Mouse (Mus musculus) cerebellum, postnatal 25 days (tissue): ENCODE data around the gene Bckdha.

Experiments used
- DNase-seq, 2 experiments: peaks; one replicate each; pipeline ENCODE4 v3.0.0; 2021; ENCODE audit warnings: mixed read lengths in 2 of 2

The Bckdha gene

DNA sequence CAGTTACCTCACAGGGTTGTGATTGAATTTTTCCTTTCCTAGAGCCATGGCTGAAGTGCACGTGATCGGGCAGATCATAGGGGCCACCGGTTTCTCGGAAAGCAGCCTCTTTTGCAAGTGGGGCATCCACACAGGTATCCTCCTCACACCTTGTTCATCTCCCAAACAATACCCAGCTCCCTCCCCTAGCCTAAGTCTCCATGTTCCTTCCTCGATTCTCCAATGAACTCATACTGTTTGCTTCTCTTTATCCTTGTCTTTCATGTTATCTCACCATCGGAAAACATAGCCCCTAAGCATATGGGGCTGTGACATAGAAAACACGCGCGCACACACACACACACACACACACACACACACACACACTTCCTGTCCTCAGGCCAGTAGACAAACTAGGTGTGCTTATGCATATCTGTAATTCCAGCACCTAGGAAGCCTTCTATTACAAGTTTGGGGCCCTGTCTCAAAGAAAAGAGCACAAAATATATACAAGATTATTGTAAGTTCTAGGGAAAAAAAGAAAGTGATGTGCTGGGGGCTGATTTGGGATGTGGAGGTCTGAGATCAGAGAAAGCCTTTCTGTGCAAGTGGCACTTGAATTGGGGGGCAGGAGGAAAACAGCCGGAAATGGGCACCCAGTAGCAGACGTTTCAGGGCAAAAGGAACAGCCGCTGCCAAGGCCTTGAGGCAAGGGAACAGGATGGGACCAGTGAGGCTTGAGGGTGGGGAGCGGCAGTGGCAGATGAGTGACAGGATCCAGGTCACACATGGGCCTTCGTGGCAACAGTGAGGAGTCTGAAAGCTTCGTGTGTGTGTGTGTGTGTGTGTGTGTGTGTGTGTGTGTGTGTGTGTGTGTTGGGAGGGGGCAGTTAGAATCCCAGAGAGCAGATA is 22.8 kb upstream of the Bckdha start:
- DNase-seq = no peak

DNA sequence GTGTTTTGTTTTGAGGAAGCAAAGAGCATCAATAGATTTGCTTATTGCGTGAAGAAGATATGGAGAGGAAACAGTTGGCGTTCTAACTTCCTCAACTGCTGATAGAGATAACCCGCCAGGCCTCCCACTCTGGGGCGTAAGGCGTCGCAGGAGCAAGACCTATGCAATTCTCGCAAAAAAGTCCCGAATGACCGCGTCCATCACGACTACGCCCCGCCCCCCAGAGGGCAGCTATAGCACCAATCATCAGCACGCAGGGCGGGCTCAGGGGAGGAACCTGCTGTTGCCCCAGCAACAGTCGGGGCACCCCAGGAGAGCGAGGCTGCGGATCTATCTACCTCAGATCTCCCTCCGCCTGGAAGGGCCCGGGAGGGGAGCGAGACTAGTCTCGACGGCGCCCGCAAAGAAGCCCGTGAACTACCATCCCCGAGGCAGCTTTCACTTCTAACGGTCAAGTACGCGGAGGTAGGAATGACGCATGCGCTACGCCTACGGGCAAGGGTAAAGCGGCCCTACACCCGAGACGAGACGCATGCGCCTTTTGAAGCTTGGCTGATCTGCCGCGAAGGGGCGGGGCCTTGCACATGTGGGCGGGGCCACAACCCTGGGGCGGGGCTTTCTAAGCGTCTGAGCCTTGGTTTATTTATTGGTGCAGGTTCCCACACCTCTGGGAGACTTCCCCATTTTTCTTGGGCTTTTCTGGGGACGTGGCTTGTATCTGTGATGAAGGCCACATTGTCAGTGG is 21.9 kb upstream of the Bckdha start, which contains the start of gene B9d2:
TSS of gene B9d2 (plus strand) at position 267 of the 745 bp plus-strand sequence.
- peak; percentile 94 to 95 for DNase-seq

DNA sequence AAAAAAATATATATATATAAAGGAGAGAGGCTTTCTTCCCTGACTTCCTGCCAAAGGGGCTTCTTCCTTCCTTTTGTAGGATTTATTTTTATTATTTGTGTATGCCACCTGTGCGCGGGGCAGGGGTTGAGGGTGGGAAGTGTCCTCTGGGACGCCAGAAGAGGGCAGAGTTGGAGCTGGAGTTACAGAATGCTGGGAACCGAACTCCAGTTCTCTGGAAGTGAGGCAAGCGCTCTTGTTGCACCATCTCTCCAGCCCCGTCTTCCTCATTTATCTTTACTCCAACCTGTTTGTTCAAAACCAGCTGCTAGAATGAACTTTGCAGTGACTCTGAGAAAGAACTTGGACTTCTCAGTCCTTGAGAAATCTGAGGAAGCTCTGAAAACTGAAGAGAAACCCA is 21.2 kb upstream of the Bckdha start:
- DNase-seq = no peak

DNA sequence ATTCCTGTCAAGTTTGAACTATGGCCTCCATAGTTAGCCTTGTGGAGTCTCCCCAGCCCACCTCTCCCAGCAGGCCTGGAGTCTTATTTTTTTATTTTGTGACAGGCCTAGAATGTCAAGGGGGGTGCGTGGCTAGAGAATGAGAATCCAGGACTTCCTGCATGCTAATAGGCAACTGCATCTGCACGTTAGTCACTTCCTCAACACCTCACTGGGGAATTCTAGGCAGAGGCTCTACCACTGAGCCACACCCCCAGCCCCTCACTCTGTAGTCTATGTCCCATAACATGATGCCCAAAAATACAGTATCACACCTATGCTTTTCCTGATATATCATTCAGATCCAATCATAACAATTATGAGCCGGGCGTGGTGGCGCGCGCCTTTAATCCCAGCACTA is 18.2 kb upstream of the Bckdha start:
- DNase-seq = no peak

DNA sequence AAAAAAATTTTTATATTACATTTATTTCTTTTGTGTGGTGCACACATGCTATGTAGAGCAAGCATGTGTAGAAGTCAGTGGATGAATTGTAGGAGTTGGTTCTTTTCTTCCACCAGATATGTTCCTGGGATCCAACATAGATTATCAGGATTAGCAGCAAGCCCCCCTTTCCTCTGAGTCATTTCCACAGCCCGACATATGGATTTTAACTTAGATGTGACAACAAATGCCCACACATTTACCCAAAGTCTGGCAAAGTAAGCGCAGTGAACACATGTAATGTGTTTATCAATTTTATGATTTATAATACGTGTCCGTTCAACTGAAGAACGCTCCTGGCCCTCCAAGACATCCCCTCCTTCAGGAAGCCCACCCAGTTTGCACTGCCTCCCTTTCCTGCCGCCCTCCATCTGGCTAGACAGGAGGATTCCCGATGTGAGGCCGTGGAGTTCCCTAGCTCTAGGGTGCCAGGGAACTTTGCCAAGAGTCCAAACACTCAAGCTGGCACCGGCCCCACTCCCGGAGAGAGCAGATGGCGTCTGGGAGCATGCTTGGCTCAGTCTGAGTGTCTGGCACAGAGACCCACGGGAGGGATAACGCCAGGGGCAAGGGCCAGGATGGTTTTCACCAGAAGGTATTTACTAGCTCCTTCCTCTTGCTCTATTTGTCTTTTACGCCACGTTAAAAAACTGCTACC is 17.5 kb upstream of the Bckdha start:
- peak; percentile 100 for DNase-seq

DNA sequence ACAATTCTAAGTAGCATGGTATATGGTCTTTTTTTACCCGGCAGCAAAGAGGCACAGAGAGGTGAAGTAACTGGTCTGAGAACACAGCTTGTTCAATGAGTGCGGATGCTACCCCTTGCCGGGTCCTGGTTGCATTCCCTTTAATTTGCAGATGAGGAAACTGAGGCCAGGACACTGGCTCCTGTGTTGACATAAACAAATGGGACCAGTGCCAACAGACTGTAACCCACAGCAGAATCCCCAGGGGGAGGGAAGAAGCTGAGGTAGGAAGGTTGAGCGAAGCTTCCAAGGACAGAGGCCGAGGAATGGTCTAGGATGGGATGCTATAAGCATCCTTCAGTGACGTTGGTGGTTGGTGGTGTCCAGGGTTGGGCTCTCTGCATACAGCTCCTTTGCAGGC is 16.6 kb upstream of the Bckdha start:
- DNase-seq = no peak

DNA sequence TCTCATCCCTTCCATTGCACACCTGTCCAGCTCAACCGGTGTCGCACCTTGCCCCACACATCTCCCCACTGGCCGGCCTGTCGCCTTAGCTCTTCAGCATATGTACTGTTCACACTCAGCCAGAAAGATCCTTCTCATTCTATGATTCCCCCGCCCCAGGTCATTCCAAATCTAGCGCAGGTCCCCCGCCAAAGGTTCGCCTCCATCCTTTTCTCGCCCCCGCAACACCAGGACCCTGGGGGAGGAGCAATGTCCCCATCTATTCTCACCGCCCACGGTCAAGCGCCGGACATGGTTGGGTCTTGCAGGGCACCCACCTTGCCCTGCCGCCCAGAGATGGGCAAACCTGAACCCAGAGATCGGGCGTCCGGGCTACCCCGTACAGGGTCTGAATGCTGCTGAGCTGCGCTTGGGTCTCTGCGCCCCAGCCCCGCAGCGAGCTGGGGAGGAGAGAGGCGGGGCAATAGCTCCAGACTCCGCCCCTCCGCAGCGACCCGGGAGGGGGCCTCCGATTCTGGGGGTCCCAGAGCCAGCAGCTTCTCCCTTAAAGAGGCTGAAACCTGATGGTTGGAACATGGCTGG is 16.0 kb upstream of the Bckdha start, which contains the start of gene Tmem91:
TSS of gene Tmem91 (minus strand) at position 448 of the 582 bp plus-strand sequence.
- peak in 1 of 2 experiments; percentile 32 for DNase-seq

DNA sequence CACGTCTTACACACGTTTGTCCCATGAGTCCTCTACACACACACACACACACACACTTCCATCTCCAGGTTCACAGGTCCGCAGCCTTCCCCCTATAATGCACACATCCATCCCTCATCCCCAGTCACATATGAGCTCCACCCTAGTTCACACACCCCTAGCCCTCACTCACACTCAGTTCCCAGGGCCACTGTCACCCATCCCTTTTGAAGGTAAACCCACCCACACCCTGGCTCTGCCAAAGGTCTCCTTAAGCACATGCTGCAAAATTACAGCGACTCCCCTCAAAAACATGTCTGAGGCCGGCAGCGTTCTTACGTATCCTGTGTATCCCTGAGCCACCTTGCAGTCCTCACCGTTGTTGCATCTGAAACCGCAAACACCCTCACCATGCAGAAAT is 15.5 kb upstream of the Bckdha start:
- no peak for DNase-seq

DNA sequence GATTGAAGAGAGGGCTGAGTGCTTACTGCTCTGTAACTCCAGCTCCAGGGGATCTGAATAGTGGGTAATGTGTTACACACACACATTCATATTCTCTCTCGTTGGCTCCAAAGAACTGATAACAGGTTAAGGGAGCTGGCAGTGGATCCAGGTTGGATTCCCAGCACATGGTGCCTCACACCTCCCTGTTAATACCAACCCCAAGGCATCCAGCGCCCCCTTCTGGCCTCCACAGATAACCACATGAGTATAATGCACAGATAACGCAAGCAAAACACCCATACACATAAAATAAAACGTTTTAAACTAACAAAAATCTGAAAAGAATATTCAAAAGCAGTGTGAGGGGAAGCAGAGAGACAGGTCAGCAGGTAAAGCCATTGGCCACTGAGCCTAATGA is 13.7 kb upstream of the Bckdha start:
- DNase-seq = no peak

DNA sequence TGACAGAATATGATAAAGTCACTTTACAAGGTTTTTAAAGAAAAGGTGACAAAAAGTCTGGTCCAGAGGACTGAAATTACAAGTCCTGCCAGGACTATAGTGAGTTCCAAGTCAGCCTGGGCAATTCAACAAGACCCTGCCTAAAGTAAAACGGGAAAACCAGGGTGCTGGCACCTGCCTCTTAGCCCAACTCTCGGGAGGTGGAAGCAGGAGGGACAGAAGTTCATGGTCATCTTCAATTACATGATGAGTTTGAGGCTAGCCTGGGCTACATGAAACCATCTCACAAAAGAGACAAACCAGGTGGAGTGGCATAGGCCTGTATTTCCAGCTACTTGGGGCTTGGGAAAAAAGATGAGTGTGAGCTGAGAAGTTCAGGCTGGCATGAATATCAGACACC is 12.9 kb upstream of the Bckdha start:
- no peak for DNase-seq

DNA sequence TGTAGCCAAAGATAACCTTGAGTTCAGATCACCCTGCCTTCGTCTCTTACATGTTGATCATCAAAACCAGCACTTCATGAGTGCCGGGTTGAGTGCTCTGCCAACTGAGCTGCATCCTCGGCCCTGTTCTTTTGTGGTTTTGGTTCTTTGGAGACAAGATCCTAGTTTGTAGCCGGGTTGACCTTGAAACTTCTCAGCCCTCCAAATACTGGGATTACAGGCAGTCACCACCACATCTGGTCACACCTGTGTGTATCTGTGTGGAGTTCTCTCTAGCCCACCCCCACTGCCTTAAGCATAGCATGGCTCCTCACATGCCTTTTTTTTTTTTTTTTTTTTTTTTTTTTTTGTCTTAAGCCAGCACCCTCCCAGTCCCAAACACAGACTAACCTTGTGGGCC is 11.3 kb upstream of the Bckdha start:
- DNase-seq = no peak

DNA sequence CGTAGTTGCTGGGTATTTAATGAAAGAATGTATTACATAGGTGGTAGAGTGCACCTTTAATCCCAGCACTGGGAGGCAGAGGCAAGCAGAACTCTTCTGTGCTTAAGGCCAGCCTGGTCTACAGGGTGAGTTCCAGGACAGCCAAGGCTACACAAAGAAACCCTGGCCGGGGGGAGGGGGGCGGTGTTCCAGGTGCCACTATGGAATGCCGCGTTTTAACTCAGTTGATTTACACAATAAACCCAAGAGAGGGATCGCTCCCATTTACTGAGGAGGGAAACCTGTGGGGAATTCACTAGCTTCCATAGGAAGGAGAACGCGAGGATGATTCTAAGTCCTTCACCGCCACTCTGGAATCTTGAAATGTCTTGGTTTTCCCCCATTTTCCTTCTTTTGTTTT is 10.8 kb upstream of the Bckdha start:
- DNase-seq = no peak

DNA sequence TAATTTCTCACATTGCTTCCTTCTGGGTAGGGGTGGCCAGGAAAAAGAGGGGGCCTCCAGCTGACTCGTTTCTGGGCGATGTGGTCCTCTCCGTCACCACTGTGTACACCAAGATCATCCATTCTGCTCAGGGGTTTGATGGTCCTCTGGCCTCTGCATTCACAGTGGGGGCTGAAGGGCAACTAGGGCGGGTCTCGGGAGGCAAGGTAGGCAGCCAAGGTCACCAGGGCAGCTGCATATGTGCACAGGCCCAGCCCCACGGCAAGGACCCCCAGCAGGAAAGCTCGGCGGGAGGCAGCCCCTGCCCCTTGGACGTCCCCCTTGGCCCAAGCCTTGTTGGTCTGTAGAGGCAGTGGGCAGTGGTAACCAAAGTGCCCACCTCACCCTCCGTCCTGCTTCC is 10.4 kb upstream of the Bckdha start:
- no peak for DNase-seq

DNA sequence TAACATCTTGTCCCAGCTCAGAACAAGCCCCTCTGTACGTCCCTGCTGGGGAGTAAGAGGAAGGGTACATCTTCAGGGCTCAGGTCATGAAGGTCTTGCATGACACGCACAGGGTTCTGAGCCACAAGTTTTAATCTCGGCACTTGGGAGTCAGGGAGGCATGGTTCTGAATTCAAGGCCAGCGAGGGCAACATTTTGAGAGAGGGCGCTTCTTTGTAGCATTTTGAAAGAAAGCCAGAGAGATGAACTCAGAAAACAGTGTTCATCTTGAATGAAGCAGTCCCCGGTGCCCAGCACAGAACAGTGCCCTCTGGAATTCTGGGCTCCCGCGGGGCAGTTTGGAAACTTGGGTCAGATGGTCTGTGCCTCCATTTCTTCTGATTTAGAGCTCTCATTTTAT is 7.6 kb upstream of the Bckdha start:
- DNase-seq = no peak

DNA sequence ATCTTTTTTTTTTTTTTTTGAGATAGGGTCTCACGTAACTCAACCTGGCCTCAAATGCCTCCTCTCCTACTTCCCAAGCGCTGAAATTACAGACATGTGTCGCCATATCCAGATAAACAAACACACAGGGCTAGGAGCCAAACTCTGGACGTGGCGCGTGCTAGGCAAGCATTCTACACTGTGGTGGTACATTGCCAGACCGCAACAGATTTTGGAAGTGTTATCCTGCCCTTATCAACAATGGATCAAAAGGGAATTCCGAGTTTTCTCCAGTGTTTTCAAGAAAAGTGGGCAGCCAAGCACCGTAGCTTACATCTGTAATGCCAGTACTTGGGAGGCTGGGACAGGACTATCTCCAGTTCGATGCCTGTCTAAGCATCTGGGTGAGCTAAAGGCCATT is 996 bp downstream of the Bckdha start:
- no peak for DNase-seq

DNA sequence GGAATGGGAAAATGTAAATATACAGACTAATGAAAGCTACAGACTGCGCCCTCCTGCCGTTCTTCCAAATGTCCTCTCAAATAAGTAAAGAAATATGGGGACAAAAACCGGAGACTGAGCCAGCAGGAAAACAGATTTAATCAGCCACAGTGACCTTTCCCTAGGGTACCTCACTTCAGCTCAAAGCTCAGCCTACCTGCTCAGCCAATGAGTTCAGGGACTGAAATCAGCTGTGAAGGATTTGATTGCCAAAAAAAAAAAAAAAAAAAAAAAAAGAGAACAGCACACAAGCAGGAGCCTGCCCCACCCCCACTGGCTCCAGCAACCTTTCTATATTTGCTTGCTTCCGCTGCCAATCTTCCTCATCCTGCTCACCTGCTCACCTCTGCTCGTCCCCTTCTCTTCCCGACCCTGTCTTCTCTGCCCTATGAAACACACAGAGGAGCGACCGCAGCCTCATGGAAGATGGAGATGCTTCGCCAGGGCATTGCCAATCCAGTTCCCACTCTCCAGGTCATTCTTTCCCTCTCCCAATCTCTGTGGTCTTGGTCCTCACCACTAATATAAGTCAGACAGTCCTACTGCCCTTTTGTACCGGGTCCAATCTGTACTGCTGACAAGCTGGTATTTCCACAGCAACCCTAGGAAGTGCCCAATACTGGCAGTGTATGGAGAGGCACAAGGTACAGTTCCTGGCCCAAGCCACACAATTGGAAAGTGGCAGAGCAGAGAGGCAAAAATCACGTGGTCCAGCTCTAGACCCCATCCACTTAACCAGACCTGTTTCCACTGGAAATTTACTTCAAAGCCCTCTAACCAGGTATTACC is 3.0 kb downstream of the Bckdha start:
- DNase-seq = peak; percentile 79 to 86

DNA sequence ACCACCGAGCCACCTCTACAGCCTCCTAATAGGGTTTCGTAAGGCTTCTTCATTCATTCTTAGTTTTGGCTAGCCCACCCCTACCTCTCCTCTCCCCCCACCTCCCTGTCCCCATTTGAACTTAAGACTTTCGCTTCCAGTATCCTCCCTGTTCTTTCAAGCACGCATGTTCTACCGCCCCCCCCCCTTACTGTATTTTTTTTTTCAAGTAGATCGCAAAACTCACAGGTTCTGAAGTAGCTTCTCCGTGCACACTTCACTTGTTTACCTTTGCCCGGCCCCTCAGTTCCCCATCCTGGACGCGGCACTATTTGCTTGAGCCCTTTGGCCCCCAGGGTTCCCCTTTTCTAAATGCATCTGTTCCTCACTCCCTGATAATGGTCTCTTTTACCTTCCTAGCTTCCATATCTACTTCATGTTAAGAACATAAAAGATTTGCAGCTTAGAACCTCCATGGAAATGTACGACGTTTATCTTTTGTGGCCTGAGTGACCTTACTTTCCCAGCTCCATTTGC is 6.5 kb downstream of the Bckdha start:
- DNase-seq = no peak

DNA sequence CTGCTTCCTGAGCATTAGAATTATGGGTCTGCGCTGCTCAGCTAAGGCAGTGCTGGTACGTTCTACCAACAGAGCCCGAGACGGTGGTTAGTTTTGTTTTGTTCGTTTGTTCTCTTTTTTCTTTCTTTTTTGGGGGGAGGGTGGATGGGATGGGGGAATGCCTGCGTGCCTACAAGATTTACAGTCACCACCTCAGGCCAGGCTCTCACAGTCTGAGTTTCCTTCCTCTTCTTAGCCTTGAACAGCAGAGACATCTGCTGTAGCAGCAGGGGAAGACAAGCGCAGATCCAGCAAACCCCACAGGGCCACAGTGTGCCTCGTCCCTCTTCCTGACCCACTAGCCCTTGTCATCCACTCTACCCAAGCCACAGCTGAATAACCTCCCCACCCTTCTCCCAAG is 7.5 kb downstream of the Bckdha start:
- peak; percentile 47 to 51 for DNase-seq

DNA sequence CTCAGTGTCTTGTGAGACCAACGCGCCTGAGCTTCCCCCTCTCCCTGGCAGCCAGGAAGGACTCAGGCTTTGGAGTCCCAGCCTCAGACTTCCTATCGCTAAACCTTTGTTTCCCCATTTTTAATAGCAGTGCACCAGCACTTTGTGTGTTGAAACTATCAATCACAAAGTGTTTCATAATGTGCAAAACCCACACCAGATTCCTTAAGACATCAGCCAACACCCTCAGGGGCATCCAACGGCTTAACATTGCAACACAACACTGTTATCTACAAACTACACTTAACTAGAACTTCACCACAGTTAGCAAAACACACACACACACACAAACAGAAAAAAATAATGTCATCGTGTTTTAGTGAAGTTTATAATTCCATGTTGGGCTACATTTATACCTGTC is 8.9 kb downstream of the Bckdha start:
- no peak for DNase-seq

DNA sequence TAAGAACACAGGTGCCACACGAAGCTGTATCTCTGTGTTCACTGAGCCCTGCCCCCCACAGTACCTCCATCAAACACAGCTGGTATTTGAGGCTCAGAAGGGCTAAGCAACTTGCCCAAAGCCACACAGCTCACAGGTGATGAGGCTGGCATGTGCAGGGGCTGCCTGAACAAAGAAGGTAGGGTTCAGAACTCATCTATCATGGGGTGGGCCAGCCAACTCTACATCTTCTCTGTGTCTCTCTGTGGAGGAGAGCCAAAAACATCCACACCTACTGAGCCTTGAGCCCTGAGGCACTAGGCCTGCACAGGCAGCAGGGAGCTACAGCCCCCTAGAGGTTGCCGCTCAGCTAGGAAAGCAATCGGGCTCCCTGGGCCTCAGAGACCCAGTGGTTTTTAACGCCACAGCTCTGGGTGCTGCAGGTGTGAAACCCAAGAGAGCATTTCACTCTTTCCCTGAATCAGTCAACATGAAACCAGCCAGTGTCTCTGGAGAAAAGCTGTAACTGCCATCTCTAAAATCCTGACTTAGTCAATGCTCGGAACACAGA is 11.1 kb downstream of the Bckdha start:
- DNase-seq = no peak

DNA sequence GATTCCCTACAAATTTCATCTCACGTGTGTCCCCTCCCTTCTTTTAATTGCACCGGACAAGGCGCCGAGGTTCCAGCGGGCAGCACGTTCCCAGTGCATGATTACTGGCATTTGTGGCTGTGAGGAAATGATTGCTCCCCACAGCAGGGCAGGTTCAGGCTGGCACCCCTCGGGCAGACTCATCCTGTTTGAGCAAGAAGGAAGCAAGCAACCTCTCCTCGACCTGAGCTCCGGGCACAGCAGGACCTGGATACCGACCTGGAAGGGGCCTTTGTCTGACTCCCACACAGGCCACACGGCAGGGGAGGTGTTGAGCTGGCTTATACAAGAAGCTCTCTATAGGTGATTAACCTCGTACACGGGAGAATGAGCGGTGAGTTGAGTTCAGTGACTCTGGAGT is 13.7 kb downstream of the Bckdha start:
- DNase-seq = peak in 1 of 2 experiments; percentile 44

DNA sequence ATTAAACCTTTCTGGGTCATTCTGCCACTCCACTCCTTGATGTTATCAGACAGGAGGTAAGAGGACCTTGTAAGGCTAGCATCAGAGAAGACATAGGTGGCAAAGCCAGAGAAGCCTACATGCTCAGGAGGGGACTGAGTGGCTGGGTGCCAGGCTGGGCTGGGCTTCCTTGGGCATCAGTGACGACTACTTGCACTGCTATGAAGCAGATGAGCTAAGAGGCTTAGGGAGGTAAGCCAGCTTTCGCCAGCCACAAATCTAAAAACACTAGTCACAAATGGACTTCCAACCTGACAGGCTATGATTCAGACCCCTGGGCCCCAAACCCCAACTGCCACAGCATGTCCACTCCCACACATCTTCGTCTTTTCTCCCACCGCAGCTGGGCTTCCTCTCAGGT is 14.2 kb downstream of the Bckdha start:
- DNase-seq = peak in 1 of 2 experiments; percentile 61
